Mouse (Mus musculus) hindbrain, embryonic 16.5 days (tissue): ENCODE results near the gene Abcg4. TPM values are rescaled to one million over a fixed set of nuclear protein-coding genes. Genes with fewer than 3 reads are reported as not detected.
A peak's percentile ranks its signal among the peaks of the same experiment; 100 is the strongest.

ENCODE experiments used
- ATAC-seq: fragments of 200-750 bp; cut with Nextera tagmentation; 2 replicates; pipeline ENCODE4 v1.8.0; 2017; ENCODE audit warnings: moderate TSS enrichment, moderate library complexity
- H3K27ac ChIP-seq: fragments of 300-500 bp; sonication (generic); 2 replicates; pipeline ENCODE4 v1.5.1; 2014; ENCODE audit warnings: low read depth, mild to moderate bottlenecking, control low read depth, low read length, moderate library complexity
- H3K27me3 ChIP-seq: fragments of 300-500 bp; sonication (generic); replicated peaks from 2 replicates; pipeline ENCODE4 v1.6.1; 2014; ENCODE audit warnings: low read length; ENCODE audit not compliant: control insufficient read depth, insufficient read depth
- H3K36me3 ChIP-seq: fragments of 300-500 bp; sonication (generic); 2 replicates; pipeline ENCODE4 v1.6.1; 2014; ENCODE audit warnings: mild to moderate bottlenecking, low read length, moderate library complexity, mixed read lengths; ENCODE audit not compliant: control insufficient read depth, insufficient read depth
- H3K4me1 ChIP-seq: fragments of 300-500 bp; sonication (generic); 2 replicates; pipeline ENCODE4 v1.6.1; 2014; ENCODE audit warnings: low read depth, low read length; ENCODE audit not compliant: control insufficient read depth, insufficient read depth
- H3K4me2 ChIP-seq: fragments of 300-500 bp; sonication (generic); 2 replicates; pipeline ENCODE4 v1.6.1; 2014; ENCODE audit warnings: mild to moderate bottlenecking, low read length, control low read depth, moderate library complexity
- H3K4me3 ChIP-seq: fragments of 300-500 bp; sonication (generic); 2 replicates; pipeline ENCODE4 v1.5.1; 2014; ENCODE audit warnings: mild to moderate bottlenecking, low read length, control low read depth, moderate library complexity
- H3K9ac ChIP-seq: fragments of 300-500 bp; sonication (generic); 2 replicates; pipeline ENCODE4 v1.6.1; 2014; ENCODE audit warnings: low read depth, mild to moderate bottlenecking, control low read depth, low read length, moderate library complexity
- H3K9me3 ChIP-seq: fragments of 300-500 bp; sonication (generic); 2 replicates; pipeline ENCODE4 v1.6.1; 2014; ENCODE audit warnings: mild to moderate bottlenecking, low read length, moderate library complexity; ENCODE audit not compliant: control insufficient read depth
- whole genome bisulfite sequencing: fragments of 180-500 bp; shearing (Covaris S2); extraction: QIAGEN DNeasy Blood & Tissue Kit; methylation state at CpG from one replicate; pipeline ENCODE4 v1.1.7; 2014; 5-methylcytosine and 5-hydroxymethylcytosine counted together
- polyA plus RNA-seq: library from polyadenylated mRNA; unstranded; fragments of >200 nt; fragmentation: Nextera tagmentation; extraction: Ambion mirVana; gene quantifications from 2 replicates; pipeline ENCODE4 v1.2.1, GENCODE M21; 2015

Abcg4 gene
- polyA plus RNA-seq, 1 experiment from 2014 or later = 33.7 TPM

DNA sequence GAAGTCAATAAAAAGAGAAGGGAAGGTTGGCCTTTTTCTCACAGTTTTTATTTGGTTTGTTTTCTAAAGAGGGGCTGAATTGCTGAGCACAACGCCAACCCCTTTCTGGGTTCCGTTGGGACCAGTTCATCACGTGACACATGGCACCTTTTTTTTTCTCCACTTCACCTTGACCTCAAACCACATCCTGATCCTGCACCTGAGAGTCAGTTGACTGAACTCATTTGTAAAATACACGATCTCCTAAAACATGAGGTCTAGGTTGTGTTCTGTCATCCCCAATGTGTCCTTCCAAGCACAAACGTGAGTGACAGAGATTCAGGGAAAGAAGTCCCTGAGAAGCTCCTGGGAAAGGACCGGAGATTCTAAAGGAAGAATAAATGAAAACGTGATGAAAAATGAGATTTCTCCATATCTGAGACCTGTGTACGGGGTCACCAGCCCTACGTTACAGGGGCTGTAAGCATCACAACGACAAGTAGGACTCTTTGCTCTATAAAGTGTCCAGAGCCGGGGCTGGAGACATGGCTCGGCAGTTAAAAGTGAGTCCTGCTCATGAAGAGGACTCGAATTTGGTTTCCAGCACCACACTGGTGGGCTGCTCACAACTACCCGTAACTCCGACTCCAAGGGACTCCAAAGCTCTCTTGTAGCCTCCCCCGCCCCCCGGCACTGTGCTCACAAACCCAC lies 49.8 kb downstream of the Abcg4 start:
- Histone ChIP-seq H3K4me3 (no peak overlapping the region), H3K4me2 (no peak overlapping the region), H3K9me3 (no peaks in the 10 kb centered on the region), H3K9ac (no peak overlapping the region), H3K36me3 (no peaks in the 10 kb centered on the region), H3K27ac (no peak overlapping the region), H3K4me1 (no peaks in the 10 kb centered on the region), H3K27me3 (no peaks in the 10 kb centered on the region)
- ATAC-seq = no peak
- 82% methylated on average over 17 of the region's 17 CpGs for WGBS

DNA sequence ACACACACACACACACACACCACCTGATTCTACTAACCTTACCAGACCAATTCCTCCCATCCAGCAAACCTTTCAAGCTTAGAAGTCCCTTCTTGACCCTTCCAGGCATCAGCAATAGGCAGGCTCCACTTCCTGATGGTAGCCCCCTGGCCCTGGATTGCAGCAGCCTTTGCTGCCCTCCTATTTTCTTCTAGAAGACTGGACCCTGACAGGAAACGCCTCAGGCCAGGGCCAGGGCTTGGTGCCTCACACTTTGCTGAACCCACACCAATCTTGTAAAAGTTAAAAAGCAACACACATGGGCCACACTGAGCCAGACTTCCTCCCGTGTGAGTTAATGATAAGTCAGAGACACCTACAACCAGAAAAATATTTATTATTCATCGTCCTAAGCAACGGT lies 51.3 kb downstream of the Abcg4 start:
- Histone ChIP-seq H3K27me3 (no peaks in the 10 kb centered on the region), H3K4me3 (no peak overlapping the region), H3K36me3 (no peaks in the 10 kb centered on the region), H3K9ac (no peak overlapping the region), H3K4me2 (no peak overlapping the region), H3K27ac (no peak overlapping the region), H3K4me1 (peaks cover 6% of the 10 kb centered on the region), H3K9me3 (no peaks in the 10 kb centered on the region)
- WGBS = 87% methylated on average over 4 of the region's 4 CpGs
- ATAC-seq = no peak

DNA sequence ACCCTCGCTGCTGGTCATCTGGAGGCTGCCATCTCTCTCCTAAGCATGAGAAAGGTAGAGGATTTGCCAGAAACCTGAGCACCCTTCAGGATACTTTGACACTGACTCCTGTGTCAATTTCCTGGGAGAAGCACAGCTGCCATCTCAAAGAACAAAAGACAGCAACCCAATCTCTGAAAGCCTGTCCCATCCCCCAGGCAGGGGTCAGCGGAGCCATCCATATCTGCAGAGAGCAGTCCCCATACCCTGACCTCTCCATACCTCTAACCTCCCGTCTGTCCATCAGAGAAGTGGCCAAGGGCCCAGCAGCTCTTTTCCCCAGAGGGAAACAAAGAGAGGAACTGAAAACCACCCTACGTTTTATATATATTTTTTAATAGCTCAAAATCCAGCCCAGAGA lies 51.8 kb downstream of the Abcg4 start:
- H3K27ac ChIP-seq = no peak overlapping the region
- WGBS = 65% methylated on average over 4 of the region's 4 CpGs

GRCm38 (mm10) chr9:44234479-44235427 lies 53.7 kb downstream of the Abcg4 start:
- 29% methylated on average over 19 of the region's 19 CpGs for WGBS
- Histone ChIP-seq H3K27ac (peak overlapping the region; percentile 19), H3K9me3 (no peaks in the 10 kb centered on the region)

More for the DNA sequence above, 51.8 kb downstream of the Abcg4 start:
- Histone ChIP-seq H3K4me1 (peaks cover 11% of the 10 kb centered on the region), H3K9ac (no peak overlapping the region), H3K4me3 (no peak overlapping the region), H3K27me3 (no peaks in the 10 kb centered on the region), H3K36me3 (no peaks in the 10 kb centered on the region), H3K9me3 (no peaks in the 10 kb centered on the region), H3K4me2 (no peak overlapping the region)
- no peak for ATAC-seq

GRCm38 (mm10) chr9:44233802-44234478 lies 54.5 kb downstream of the Abcg4 start, which contains the start of gene Cbl:
Gene Cbl, minus strand, starts transcription at chr9:44234049.
- ATAC-seq = peak; percentile 94
- H3K36me3 ChIP-seq = no peaks in the 10 kb centered on the region
- H3K9ac ChIP-seq = peak within 1 kb of the TSS; percentile 97
- H3K9me3 ChIP-seq = no peaks in the 10 kb centered on the region
- H3K4me2 ChIP-seq = peak within 1 kb of the TSS; percentile 81
- under 1% methylated on average over 51 of the region's 76 CpGs for WGBS
- H3K4me1 ChIP-seq = peaks cover 17% of the 10 kb centered on the region
- H3K4me3 ChIP-seq = peak within 1 kb of the TSS; percentile 95
- H3K27ac ChIP-seq = peak within 1 kb of the TSS; percentile 97
- no peaks in the 10 kb centered on the region for H3K27me3 ChIP-seq

More at GRCm38 (mm10) chr9:44234479-44235427, 53.7 kb downstream of the Abcg4 start:
- Histone ChIP-seq H3K9ac (peak overlapping the region; percentile 97), H3K4me2 (peak overlapping the region; percentile 52), H3K4me1 (peaks cover 17% of the 10 kb centered on the region), H3K27me3 (no peaks in the 10 kb centered on the region), H3K4me3 (peak overlapping the region; percentile 95), H3K36me3 (no peaks in the 10 kb centered on the region)
- ATAC-seq = peak; percentile 31; the same call in 1 of the 2 replicates

- Histone ChIP-seq H3K4me3 (peak overlapping the region; percentile 95), H3K9ac (peak overlapping the region; percentile 97), H3K27ac (peak overlapping the region; percentile 97), H3K9me3 (no peaks in the 10 kb centered on the region), H3K36me3 (no peaks in the 10 kb centered on the region), H3K27me3 (no peaks in the 10 kb centered on the region), H3K4me1 (peaks cover 17% of the 10 kb centered on the region), H3K4me2 (peak overlapping the region; percentile 81)
- under 1% methylated on average over 39 of the region's 40 CpGs for WGBS
- peak; percentile 82 for ATAC-seq
Measured at GRCm38 (mm10) chr9:44233021-44233801, 55.2 kb downstream of the Abcg4 start.

- H3K27me3 ChIP-seq = no peaks in the 10 kb centered on the region
- no peak overlapping the region for H3K4me3 ChIP-seq
- no peak overlapping the region for H3K27ac ChIP-seq
- no peaks in the 10 kb centered on the region for H3K36me3 ChIP-seq
- ATAC-seq = no peak
- peaks cover 17% of the 10 kb centered on the region for H3K4me1 ChIP-seq
- H3K4me2 ChIP-seq = peak overlapping the region; percentile 81
- H3K9ac ChIP-seq = no peak overlapping the region
- H3K9me3 ChIP-seq = no peaks in the 10 kb centered on the region
Measured at GRCm38 (mm10) chr9:44231609-44232008, 56.8 kb downstream of the Abcg4 start.

DNA sequence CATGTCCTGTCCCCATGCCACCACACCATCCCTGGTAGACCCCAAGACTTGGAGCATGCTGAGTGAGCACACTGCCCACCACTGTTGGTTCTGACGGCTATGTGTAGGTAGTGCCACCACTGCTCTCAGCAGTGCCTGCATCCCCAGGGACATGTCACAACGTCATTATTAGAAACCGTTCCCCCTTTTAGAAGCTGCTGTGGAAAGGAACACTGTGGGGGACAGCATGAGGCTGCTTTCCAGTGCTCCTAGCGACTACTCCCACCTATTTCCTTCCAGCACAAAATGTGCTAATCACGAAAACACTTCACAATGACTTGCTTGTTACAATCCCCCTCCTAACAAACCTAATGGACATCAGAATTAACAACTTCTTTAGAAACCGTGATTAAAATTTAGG lies 62.4 kb downstream of the Abcg4 start:
- 0 out of 2 replicates have a peak, but pooled peaks have one; percentile 34 for ATAC-seq
- H3K9me3 ChIP-seq = no peaks in the 10 kb centered on the region
- no peak overlapping the region for H3K4me2 ChIP-seq
- H3K4me1 ChIP-seq = peaks cover 7% of the 10 kb centered on the region
- no peak overlapping the region for H3K4me3 ChIP-seq
- no peak overlapping the region for H3K27ac ChIP-seq
- no peaks in the 10 kb centered on the region for H3K27me3 ChIP-seq
- H3K36me3 ChIP-seq = no peaks in the 10 kb centered on the region
- WGBS = 43% methylated on average over 6 of the region's 6 CpGs
- H3K9ac ChIP-seq = no peak overlapping the region
